Mouse (Mus musculus): Measurements from ENCODE around the gene Fgf22. TPM values are rescaled to one million over a fixed set of nuclear protein-coding genes. Genes with fewer than 3 reads are reported as not detected.

The Fgf22 gene
- 1 to 10 TPM; 1.1 to 1.3 TPM for total RNA-seq (2021)

DNA sequence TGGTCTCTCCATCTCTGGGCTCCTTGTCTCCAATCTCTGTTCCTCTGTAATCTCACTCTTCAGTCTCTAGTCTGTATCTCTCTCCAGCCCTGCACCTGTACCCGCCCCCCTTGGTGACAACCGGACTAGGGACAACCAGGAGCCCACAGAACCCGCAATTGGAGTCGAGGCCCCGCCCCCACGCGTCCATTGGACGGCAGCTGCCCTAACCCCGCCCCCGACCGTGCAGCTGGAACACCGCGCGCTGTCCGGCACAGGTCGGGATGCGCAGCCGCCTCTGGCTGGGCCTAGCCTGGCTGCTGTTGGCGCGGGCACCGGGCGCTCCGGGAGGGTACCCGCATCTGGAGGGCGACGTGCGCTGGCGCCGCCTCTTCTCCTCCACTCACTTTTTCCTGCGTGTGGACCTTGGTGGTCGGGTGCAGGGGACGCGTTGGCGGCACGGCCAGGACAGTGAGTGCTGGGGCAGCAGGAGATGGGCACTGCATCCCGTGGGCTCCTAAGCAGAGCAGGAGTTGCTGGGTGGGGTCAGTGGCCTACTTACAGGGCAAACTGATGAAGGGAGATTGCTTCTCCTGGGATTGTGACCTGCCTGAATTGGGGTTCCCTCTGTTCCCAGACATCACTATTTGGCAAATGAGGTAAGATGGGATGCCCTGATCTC, at the start of gene Fgf22:
Gene Fgf22, plus strand, starts transcription at position 221 of the 661 bp plus-strand sequence.
- peak; percentile 56 to 57 for DNase-seq

DNA sequence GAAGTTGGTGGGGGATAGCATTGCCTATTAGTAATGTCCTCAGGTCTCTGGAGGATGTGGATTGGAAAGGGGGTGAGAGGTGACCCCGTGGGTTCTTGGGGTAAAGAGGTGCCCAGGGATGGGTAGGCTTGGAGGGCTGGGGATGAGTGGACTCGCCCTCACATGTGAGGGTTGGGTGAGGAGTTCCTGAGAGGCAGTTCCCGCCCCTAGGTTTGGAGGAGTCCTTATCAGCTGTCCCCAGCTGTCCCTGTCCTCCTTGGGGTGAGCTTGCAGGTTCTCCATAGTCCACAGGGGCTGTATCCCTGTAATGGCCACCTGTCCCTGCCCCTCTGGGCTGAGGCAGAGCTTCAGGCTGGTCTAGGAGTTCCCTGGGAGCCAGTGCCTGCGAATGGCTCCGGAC, 48.9 kb upstream of the Fgf22 start:
- no peak for DNase-seq

- DNase-seq, result no peak
These were observed 48.3 kb upstream of the Fgf22 start for GRCm38 (mm10) chr10:79706406-79707094.

GRCm38 (mm10) chr10:79707162-79707561, 47.7 kb upstream of the Fgf22 start:
- no peak for DNase-seq

DNA sequence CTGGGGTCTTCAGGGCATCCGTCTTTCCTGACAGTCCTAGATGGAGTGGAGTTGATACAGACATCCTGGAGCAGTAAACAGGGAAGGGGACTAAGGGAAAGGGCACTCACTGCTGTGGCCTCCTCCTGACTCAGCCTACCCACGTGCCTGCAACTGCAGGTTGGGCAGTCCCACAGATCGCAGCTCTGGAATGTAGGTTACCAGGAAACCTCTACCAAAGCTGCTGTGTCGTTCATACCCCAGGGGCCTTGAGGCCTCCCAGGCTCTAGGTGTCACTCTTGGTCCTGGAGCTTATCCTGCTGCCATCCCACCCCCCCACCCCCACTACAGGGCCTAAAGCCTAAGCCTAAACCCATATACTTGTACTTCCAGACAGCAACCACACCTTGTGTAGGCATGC, 47.1 kb upstream of the Fgf22 start:
- no peak for DNase-seq

- no peak for DNase-seq
These were observed 46.2 kb upstream of the Fgf22 start for GRCm38 (mm10) chr10:79708668-79709067.

DNA sequence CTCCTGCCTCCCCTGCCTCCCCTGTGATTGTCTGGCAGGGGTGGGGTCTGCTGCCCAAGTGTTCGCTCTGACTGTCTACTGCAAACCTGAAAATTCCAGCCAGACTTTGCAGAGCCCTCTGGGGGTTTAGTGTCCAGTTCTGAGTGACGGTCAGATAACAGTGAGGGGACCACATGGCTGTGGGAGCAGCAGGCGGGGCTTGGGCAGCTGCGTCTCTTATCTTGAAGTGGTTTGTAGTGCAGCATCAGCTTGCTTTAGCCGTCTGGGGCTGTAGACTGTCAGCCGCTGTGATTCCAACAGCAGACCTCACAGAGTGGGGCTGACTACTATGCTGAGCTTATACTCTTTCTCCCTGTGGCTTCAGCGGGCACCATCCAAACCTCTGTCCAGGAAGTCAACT, 45.6 kb upstream of the Fgf22 start:
- no peak for DNase-seq

- DNase-seq, result no peak
These were observed 42.8 kb upstream of the Fgf22 start for GRCm38 (mm10) chr10:79712029-79712428.

DNA sequence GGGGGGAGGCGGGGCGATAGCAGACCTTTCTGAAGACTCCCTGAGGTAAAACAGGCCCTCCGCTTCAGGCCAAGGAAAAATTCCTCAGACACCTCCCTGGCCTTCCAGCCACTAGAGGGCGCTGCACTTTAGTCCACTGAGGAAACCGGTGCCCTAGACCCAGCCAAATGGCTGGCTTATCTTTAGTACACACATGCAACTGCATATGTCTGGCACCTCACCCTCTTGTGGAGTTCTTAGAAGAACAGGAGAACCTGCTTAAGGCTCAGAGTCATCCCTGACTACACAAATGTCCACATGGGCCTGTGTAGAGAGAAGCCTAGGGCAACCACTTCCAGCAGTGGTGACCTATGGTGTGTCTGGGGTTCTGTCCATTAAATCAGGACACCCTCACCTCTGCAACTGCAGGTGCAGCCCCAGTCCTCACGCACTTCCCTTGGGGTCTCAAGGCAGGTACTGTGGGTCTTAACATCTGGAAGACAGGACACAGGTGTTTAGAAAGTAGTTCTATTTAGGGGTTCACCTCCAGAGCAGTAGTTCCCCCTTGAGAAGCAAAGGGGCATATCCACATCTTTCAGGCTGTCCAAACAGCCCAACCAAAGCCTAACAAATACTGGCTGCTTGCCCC, 42.3 kb upstream of the Fgf22 start:
- peak; percentile 67 to 71 for DNase-seq

- no peak for DNase-seq
These were observed 41.7 kb upstream of the Fgf22 start for GRCm38 (mm10) chr10:79713163-79713562.

DNA sequence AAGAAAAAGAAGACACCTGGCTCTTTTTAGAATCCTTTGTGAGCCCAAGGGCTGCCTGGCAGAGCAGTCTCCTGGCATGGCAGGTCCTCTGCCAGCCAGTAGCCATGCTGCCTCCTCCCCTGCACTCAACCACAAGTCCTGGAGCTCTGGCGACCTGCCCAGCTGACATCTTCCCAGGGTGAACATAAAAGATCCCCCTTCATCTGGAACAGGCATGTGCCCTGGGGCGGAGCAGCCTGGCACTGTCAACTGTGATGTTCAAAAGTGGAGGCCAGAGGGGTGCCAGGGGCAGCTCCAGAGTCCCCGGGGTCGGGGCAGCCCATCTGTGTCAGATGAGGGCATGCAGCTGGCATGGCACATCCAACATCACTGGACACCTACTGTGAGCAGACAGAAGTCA, 39.9 kb upstream of the Fgf22 start:
- DNase-seq, result no peak

DNA sequence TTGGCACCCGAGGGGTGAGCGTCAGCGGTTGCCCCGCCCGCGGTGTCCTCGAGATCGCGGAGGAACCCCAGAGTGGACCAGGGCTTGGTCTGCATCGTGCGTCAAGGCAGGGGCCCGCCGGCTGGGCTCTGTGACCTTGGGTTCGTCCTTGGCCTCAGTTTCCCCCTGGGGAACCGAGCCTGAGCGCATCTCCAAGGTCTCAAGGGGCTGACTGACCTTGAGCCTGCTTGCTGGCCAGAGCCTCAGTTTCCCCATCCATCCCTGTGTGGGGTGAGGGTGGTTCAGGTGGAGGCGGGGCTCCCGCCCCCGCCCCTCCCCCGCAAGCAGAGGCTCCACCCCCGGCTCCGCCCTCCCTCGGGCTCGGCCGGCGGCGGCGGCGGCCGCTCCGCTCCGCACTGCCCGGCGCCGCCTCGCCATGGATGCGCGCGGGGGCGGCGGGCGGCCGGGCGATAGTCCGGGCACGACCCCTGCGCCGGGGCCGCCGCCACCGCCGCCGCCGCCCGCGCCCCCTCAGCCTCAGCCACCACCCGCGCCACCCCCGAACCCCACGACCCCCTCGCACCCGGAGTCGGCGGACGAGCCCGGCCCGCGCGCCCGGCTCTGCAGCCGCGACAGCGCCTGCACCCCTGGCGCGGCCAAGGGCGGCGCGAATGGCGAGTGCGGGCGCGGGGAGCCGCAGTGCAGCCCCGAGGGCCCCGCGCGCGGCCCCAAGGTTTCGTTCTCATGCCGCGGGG, 38.5 kb upstream of the Fgf22 start, which contains the start of gene Hcn2:
Gene Hcn2, plus strand, starts transcription at position 381 of the 734 bp plus-strand sequence.
- DNase-seq, result no peak

DNA sequence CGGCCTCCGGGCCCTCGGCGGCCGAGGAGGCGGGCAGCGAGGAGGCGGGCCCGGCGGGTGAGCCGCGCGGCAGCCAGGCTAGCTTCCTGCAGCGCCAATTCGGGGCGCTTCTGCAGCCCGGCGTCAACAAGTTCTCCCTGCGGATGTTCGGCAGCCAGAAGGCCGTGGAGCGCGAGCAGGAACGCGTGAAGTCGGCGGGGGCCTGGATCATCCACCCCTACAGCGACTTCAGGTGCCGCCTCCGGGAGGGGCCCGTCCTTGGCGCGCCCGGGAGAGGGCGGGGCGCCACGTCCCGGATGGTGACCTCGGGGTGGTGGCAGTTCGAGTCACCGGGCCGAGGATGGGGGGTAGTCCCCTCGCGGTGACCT, 37.9 kb upstream of the Fgf22 start:
- peak in 1 of 2 experiments; percentile 51 for DNase-seq

DNA sequence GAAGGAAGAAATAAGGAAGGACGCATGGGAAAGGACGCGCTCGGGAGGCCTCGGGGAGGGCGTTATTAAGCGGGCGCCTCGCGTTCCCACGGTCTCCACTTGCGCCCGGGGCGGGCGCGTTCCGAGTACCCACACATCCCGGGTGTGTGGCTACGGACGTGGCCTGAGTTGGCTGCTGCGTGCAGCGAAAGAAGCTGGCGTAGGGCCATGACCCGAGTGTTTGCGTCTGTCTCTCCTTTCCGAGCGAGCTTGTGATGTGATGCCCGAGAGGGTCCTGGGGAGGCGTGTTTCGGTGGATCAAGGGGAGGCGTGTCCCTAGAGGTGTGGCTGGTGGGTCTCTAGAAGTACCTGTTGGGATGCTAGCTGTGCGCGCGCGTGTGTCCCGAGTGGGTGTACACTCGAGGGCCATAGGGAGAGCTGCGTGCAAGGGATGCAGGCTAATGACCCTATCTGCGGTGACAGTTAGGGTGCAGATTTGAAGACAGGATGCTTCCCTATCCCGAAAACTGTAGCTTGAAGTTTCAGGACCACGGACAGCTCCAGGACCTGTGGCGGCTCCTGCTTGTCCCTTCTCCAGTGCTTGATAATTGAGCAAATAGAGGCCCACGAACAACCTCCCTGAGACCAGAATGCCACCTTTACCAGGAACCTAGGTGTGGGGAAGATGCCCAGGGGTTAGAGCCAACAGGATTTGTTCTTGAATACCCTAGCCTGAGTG, 37.1 kb upstream of the Fgf22 start:
- no peak for DNase-seq

DNA sequence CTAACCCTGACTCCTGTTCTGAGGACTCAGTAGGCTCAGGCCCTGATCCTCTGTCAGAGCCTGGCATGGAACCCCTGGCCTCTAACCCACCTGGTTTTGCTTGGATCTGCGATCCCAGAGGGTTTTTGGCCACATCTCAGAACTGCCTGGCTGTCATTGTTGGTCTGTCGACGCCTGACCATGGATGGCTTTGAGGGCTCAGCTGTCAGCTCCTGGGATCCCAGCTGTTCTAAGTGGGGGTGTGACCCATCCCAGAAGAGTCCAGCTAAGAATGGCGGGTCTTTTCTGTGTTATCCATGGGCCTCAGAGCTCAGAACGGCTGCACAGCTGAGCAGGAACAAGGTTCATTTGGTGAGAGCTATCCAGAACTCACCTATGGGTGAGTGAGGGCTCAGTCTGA, 33.8 kb upstream of the Fgf22 start:
- no peak for DNase-seq

GRCm38 (mm10) chr10:79723047-79723446, 31.8 kb upstream of the Fgf22 start:
- no peak for DNase-seq

GRCm38 (mm10) chr10:79723692-79724091, 31.2 kb upstream of the Fgf22 start:
- DNase-seq, result no peak

GRCm38 (mm10) chr10:79726090-79726489, 28.8 kb upstream of the Fgf22 start:
- DNase-seq, result no peak

- DNase-seq, result peak in 1 of 2 experiments; percentile 54
These were observed 26.3 kb upstream of the Fgf22 start for GRCm38 (mm10) chr10:79728323-79729249.

- peak in 1 of 2 experiments; percentile 55 for DNase-seq
These were observed 25.4 kb upstream of the Fgf22 start for GRCm38 (mm10) chr10:79729357-79729965.

DNA sequence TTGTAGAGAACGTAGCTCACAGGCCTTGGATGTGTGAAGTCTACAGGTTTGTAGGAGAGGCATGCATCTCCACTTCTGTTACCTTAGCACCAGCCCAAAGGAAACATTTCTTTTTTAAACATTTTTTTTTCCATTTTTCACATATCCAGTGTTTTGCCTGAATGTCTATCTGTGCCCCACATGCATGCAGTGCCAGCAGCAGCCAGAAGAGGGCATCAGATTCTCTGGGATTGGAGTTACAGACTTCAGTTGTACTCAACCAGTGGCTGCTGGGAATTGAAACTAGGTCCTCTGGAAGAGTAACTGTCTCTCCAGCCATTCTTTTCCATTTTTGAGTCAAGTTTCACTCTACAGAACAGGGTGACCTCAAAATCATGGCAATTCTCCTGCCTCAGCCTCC, 22.4 kb upstream of the Fgf22 start:
- no peak for DNase-seq
